Mouse (Mus musculus): ENCODE data around the gene Akap1. TPM values are rescaled to one million over a fixed set of nuclear protein-coding genes. Genes with fewer than 3 reads are reported as not detected.
"Not testable (repeated sequence)": the region's sequence is repeated elsewhere in the genome, so short reads cannot be mapped to it uniquely, and the experiment has no call there.

The Akap1 gene
- polyA plus RNA-seq, 1 experiment from 2014 or later = 23.9 TPM

DNA sequence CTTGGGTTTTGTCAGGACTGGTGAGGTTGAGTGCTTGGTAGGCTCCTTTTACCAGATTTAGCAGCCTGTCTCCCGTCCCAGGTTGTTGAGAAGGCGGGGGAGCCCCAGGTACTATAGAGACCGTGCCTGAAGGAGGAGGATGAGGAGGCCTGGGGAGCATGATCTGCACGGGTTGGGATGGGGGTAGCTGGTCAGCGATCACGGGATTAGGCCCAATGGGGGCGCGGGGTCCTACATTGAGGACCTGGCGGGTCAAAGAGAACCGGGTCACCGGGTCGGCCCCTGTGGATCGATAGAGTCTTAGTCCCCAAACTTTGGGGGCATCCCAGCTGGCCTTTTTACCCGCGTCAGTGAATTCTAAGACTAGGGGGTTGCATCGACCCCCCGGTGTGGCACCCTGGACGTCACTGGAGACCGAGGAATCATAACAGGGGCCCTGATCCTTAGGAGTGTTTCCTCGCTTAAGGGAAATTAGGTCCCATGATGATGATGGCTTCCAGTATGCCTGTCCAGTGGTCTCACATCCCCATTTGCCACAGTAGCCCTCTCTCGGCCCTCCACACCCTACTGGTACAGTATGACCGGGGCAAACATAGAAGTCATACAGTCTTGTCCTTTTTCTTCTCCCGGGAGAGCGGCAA, 27.7 kb upstream of the Akap1 start:
- H3K27ac ChIP-seq (ENCODE audit: low read length); H3K27me3 ChIP-seq (ENCODE audit: control insufficient read depth, insufficient read depth, low read length); H3K9ac ChIP-seq (replicated peaks; ENCODE audit: low read depth, low read length); ATAC-seq (ENCODE audit: insufficient number of reproducible peaks, insufficient read depth, low FRiP score, low read depth); H3K36me3 ChIP-seq (ENCODE audit: control insufficient read depth, insufficient read depth, low read length); H3K4me1 ChIP-seq (ENCODE audit: control insufficient read depth, insufficient read depth, low read length); H3K9me3 ChIP-seq (ENCODE audit: control insufficient read depth, low read depth, low read length); H3K4me3 ChIP-seq (ENCODE audit: low read depth, low read length); H3K4me2 ChIP-seq (replicated peaks; ENCODE audit: low read depth, low read length): not testable (repeated sequence)
- 92% methylated on average over 19 of the region's 24 CpGs for WGBS

DNA sequence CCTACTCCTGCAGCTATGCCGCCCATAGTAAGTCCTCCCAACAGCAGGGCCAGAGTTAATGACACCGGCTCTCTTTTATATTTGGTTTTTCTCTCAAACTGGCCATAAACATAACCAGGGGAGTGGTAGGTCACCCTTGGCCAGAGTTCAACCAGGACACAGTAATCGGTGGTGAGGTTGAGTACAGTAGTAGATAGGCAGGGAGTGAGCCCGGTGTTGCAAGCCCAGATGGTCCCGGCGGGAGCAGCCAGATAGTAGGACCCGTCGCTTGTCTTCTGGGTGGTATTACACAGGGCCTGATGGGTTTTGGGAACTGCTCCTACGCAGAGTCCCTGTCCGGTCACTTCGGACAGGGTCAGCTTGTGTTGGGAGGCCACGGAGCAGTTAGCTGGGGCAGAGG, 27.1 kb upstream of the Akap1 start:
- ATAC-seq (ENCODE audit: insufficient number of reproducible peaks, insufficient read depth, low FRiP score, low read depth); H3K36me3 ChIP-seq (ENCODE audit: control insufficient read depth, insufficient read depth, low read length); H3K4me3 ChIP-seq (ENCODE audit: low read depth, low read length); H3K9ac ChIP-seq (replicated peaks; ENCODE audit: low read depth, low read length); H3K9me3 ChIP-seq (ENCODE audit: control insufficient read depth, low read depth, low read length); H3K27ac ChIP-seq (ENCODE audit: low read length); H3K4me2 ChIP-seq (replicated peaks; ENCODE audit: low read depth, low read length); H3K27me3 ChIP-seq (ENCODE audit: control insufficient read depth, insufficient read depth, low read length); H3K4me1 ChIP-seq (ENCODE audit: control insufficient read depth, insufficient read depth, low read length): not testable (repeated sequence)
- 99% methylated on average over 10 of the region's 12 CpGs for WGBS

DNA sequence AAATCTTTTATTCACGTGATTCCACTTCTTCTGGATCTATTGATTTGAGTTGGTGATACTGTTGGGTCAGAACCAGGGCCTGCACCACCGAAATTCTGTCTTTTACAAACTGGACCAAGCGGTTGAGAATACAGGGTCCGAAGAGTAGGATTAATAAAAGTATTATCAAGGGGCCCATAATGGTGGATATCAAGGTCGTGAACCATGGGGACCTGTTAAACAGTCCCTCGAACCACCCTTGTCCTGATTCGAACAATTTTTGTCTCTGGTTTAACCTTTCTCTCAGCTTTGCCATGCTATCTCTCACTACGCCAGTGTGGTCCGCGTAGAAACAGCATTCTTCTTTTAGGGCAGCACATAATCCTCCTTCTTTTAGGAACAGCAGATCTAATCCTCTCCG, 26.5 kb upstream of the Akap1 start:
- H3K27ac ChIP-seq (ENCODE audit: low read length); H3K9ac ChIP-seq (replicated peaks; ENCODE audit: low read depth, low read length); ATAC-seq (ENCODE audit: insufficient number of reproducible peaks, insufficient read depth, low FRiP score, low read depth); H3K4me1 ChIP-seq (ENCODE audit: control insufficient read depth, insufficient read depth, low read length); H3K27me3 ChIP-seq (ENCODE audit: control insufficient read depth, insufficient read depth, low read length); H3K9me3 ChIP-seq (ENCODE audit: control insufficient read depth, low read depth, low read length); H3K36me3 ChIP-seq (ENCODE audit: control insufficient read depth, insufficient read depth, low read length); H3K4me3 ChIP-seq (ENCODE audit: low read depth, low read length); H3K4me2 ChIP-seq (replicated peaks; ENCODE audit: low read depth, low read length): not testable (repeated sequence)
- WGBS = 92% methylated on average over 7 of the region's 11 CpGs

DNA sequence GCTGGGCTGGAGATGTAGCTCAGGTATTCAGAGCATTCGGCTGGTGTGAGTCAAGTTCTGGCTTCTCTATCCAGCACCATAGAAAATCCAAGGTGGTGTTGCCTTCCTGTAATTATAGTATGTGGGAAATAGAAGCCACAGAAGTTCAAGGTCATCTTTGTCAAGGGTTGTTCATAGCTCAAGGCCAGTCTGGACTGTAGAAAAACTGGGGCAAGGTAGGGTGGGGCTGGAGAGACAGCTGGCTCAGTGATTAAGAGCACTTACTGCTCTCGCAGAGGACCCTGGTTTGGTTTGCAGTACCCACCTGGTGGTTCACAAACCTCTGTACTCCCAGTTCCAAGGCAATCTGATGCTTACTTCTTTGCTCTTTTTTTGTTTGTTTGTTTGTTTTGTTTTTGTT, 24.6 kb upstream of the Akap1 start:
- no peak overlapping the region for H3K4me3 ChIP-seq (ENCODE audit: low read depth, low read length)
- no peaks in the 10 kb centered on the region for H3K4me1 ChIP-seq (ENCODE audit: control insufficient read depth, insufficient read depth, low read length)
- no peak overlapping the region for H3K9ac ChIP-seq (replicated peaks; ENCODE audit: low read depth, low read length)
- H3K27me3 ChIP-seq (ENCODE audit: control insufficient read depth, insufficient read depth, low read length) = no peaks in the 10 kb centered on the region
- no peaks in the 10 kb centered on the region for H3K9me3 ChIP-seq (ENCODE audit: control insufficient read depth, low read depth, low read length)
- ATAC-seq (ENCODE audit: insufficient number of reproducible peaks, insufficient read depth, low FRiP score, low read depth) = no peak
- H3K4me2 ChIP-seq (replicated peaks; ENCODE audit: low read depth, low read length) = no peak overlapping the region
- no peak overlapping the region for H3K27ac ChIP-seq (ENCODE audit: low read length)
- 84% methylated on average over 2 of the region's 2 CpGs for WGBS
- H3K36me3 ChIP-seq (ENCODE audit: control insufficient read depth, insufficient read depth, low read length) = no peaks in the 10 kb centered on the region

DNA sequence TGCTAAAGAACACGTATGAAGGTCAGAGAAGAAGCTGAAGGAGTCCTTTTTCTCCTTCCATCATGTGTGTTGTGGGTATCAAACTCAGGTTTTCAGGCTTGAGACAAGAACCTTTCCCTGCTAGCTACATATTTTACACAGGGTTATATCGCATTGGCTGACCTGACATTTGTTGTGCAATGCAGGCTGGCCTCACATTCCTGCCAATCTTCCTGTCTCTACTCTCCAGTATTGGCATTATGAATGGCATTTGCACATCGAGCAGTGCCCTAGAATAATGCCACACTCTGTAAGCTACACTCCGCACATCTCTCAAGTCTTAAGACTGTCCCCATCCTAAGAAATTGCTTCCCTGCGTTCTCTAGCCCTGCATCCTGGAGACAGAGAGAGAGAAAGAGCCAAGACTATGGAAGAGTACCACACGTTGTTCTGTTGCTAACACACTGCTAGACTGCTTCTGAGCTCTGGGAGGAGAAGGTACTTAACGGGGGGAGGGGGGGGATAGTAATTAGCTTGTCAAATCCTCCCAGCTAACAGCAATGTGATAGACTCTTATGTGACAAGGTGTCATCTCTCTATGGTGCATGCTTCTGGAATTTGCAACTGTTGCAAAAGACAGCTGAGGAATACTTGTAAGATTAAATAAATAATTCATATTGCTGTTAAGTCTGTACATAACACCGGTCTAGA, 20.1 kb upstream of the Akap1 start:
- H3K9ac ChIP-seq (replicated peaks; ENCODE audit: low read depth, low read length) = no peak overlapping the region
- H3K27me3 ChIP-seq (ENCODE audit: control insufficient read depth, insufficient read depth, low read length) = no peaks in the 10 kb centered on the region
- no peak overlapping the region for H3K4me3 ChIP-seq (ENCODE audit: low read depth, low read length)
- no peak overlapping the region for H3K27ac ChIP-seq (ENCODE audit: low read length)
- ATAC-seq (ENCODE audit: insufficient number of reproducible peaks, insufficient read depth, low FRiP score, low read depth) = no peak
- WGBS = 70% methylated on average over 8 of the region's 8 CpGs
- H3K9me3 ChIP-seq (ENCODE audit: control insufficient read depth, low read depth, low read length) = no peaks in the 10 kb centered on the region
- H3K4me2 ChIP-seq (replicated peaks; ENCODE audit: low read depth, low read length) = no peak overlapping the region
- no peaks in the 10 kb centered on the region for H3K36me3 ChIP-seq (ENCODE audit: control insufficient read depth, insufficient read depth, low read length)
- no peaks in the 10 kb centered on the region for H3K4me1 ChIP-seq (ENCODE audit: control insufficient read depth, insufficient read depth, low read length)

DNA sequence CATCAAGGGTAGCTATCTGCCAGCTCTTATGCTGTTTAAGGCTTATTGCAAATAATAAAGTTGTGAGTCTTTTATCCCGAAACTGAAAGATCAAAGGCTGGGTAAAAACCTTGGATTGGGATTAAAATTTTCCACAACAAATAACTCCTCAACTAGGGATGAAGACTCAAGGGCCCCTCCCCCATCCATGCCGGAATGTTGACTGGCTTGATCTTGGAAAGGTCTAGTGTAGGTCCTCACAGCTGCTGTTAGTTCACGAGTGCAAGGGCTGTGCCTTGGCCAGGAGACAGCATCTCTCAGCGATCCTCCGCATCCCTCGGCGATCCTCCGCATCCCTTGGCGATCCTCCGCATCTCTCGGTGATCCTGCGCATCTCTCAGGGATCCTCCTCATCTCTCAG, 13.6 kb upstream of the Akap1 start:
- no peak overlapping the region for H3K4me2 ChIP-seq (replicated peaks; ENCODE audit: low read depth, low read length)
- H3K27me3 ChIP-seq (ENCODE audit: control insufficient read depth, insufficient read depth, low read length) = no peaks in the 10 kb centered on the region
- no peak for ATAC-seq (ENCODE audit: insufficient number of reproducible peaks, insufficient read depth, low FRiP score, low read depth)
- no peaks in the 10 kb centered on the region; the same call in 1 of the 2 replicates for H3K9me3 ChIP-seq (ENCODE audit: control insufficient read depth, low read depth, low read length)
- H3K4me1 ChIP-seq (ENCODE audit: control insufficient read depth, insufficient read depth, low read length) = no peaks in the 10 kb centered on the region
- H3K36me3 ChIP-seq (ENCODE audit: control insufficient read depth, insufficient read depth, low read length) = no peaks in the 10 kb centered on the region
- 80% methylated on average over 12 of the region's 12 CpGs for WGBS
- no peak overlapping the region for H3K27ac ChIP-seq (ENCODE audit: low read length)
- H3K9ac ChIP-seq (replicated peaks; ENCODE audit: low read depth, low read length) = no peak overlapping the region
- H3K4me3 ChIP-seq (ENCODE audit: low read depth, low read length) = no peak overlapping the region

DNA sequence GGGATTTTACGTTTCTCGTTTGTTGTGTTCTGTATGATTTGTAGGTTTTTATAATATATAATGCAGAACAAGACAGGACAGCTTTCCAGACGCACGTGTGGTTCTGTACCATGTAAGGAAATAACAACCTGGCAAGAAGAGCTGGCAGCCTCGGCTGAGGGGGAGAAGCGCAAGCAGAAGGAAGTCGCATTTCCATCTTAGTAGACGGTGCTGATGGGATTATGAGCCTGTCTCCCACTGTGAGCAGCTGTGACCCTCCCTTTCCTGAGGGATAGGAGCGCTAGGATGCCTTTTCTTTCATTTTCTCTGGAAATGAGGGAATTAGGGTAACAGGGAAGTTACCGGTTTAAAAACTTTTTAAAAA, 9.3 kb upstream of the Akap1 start:
- no peak for ATAC-seq (ENCODE audit: insufficient number of reproducible peaks, insufficient read depth, low FRiP score, low read depth)
- Histone ChIP-seq H3K9ac (replicated peaks; ENCODE audit: low read depth, low read length) (0 out of 2 replicates have a peak overlapping the region, but pooled peaks have one; percentile 10), H3K36me3 (ENCODE audit: control insufficient read depth, insufficient read depth, low read length) (no peaks in the 10 kb centered on the region), H3K4me3 (ENCODE audit: low read depth, low read length) (peak overlapping the region; percentile 30), H3K4me2 (replicated peaks; ENCODE audit: low read depth, low read length) (peak overlapping the region; percentile 66), H3K27me3 (ENCODE audit: control insufficient read depth, insufficient read depth, low read length) (no peaks in the 10 kb centered on the region), H3K9me3 (ENCODE audit: control insufficient read depth, low read depth, low read length) (no peaks in the 10 kb centered on the region; the same call in 1 of the 2 replicates), H3K4me1 (ENCODE audit: control insufficient read depth, insufficient read depth, low read length) (no peaks in the 10 kb centered on the region), H3K27ac (ENCODE audit: low read length) (no peak overlapping the region)
- 2% methylated on average over 10 of the region's 10 CpGs for WGBS

DNA sequence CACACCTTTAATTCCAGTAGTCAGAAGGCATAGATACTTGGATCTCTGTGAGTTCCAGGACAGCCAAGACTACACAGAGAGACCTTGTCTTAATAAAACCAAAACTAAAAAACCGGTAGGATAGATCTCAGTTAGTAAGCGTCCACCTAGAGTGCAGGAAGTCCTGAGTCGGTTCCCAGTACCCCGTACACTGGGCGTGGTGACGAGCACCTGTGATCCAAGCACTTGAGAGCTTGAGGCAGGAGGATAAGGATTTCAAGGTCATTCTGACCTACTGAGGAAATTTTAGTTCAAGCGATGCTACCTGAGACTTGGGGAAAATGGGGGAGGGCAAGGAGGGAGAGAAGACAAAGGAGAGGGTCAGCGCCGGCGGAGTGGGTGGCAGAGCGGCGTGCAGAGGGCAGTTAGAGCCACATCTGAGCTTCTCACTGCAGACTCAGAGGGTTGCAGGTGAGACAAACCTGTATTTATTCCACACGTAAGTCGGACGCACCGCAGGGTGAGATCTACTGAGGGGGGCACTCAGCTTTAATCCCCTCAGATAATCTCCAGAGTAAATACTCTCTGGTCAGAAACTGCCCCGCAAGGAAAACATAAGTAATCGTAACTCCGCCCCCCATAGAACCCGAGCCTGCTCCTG, 8.8 kb upstream of the Akap1 start:
- Histone ChIP-seq H3K27ac (ENCODE audit: low read length) (no peak overlapping the region), H3K9ac (replicated peaks; ENCODE audit: low read depth, low read length) (0 out of 2 replicates have a peak overlapping the region, but pooled peaks have one; percentile 10), H3K4me2 (replicated peaks; ENCODE audit: low read depth, low read length) (peak overlapping the region; percentile 66), H3K4me3 (ENCODE audit: low read depth, low read length) (peak overlapping the region; percentile 30), H3K9me3 (ENCODE audit: control insufficient read depth, low read depth, low read length) (no peaks in the 10 kb centered on the region; the same call in 1 of the 2 replicates), H3K4me1 (ENCODE audit: control insufficient read depth, insufficient read depth, low read length) (no peaks in the 10 kb centered on the region), H3K27me3 (ENCODE audit: control insufficient read depth, insufficient read depth, low read length) (no peaks in the 10 kb centered on the region), H3K36me3 (ENCODE audit: control insufficient read depth, insufficient read depth, low read length) (no peaks in the 10 kb centered on the region)
- no peak for ATAC-seq (ENCODE audit: insufficient number of reproducible peaks, insufficient read depth, low FRiP score, low read depth)
- WGBS = 4% methylated on average over 20 of the region's 20 CpGs
